Mouse (Mus musculus) olfactory bulb, adult 2 months (tissue): ENCODE data around the gene Map3k4.

ENCODE experiments used
- CTCF ChIP-seq: fragments of 200-500 bp; IDR thresholded peaks from 2 replicates; pipeline ENCODE4 v1.5.1; 2012; ENCODE audit warnings: low read depth, mild to moderate bottlenecking, low read length, moderate library complexity; ENCODE audit not compliant: insufficient read depth
- POLR2A ChIP-seq: fragments of 200-500 bp; IDR thresholded peaks from 2 replicates; pipeline ENCODE4 v1.6.1; 2012; ENCODE audit warnings: mild to moderate bottlenecking, low read depth, low read length, moderate library complexity; ENCODE audit not compliant: insufficient read depth

DNA sequence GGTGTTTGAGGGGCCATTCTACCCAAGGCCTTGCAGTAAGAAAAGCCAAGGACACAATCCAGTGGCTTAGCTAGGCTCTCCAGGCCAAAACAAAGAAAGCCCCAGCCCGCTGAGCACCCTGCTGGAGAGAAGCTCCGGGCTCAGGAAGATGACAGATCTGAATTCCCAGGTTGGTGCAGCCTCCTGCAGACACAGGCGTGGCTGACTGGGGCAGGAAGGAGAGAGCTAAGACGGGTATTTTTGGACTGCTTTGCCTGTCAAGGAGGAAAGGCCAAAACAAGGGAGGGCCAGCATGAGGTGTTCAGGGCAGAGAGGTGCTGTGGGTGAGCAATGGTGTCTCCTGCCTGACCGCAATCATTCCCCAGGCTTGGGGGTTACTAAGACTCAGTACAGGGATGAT is 94.9 kb downstream of the Map3k4 start:
- TF ChIP-seq CTCF (no peak), POLR2A (no peak)
